Mouse (Mus musculus) megakaryocyte, embryonic 14.5 days (primary cell): ENCODE data around the gene Crmp1.

Experiments
- FLI1 ChIP-seq: IDR thresholded peaks from 2 replicates; pipeline ENCODE4 v1.6.1; 2012; ENCODE audit warnings: low read length, inconsistent platforms, mixed read lengths
- GATA1 ChIP-seq: IDR thresholded peaks from 3 replicates; pipeline ENCODE4 v1.6.1; 2012; ENCODE audit warnings: mixed read lengths, low read length, inconsistent platforms, borderline replicate concordance

DNA sequence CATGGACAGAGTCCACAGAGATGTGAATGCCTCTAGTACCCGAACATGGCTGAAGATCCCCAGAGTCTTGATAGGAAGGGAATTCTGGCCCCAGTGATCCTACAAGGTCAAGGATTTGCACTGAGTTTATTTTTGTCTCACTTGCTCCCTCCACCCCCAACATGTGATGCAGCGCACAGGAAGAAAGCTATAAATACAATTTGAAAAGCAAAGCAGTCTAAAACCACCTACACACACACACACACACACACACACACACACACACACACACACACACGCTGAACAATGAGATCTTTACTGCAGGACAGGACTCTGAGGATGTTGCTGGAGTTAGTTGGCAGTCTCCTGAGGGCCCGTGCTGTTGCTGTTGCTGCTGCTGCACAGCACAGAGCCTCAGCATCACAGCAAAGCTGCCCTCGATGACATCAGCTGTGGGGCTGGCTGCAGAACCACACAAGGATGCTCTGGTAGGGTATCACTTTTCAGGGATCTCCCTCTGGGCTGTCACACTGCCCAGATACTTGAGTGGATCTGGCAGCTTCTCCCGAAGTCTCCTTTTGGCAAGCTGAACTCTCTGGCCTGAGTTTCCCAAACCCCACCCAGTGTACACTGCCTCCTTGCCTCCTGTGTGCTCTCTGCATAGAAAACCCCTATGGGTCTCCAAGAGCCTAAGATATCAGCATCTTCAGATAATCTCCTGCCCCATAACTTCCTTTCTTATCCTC lies 13.6 kb upstream of the Crmp1 start:
- TF ChIP-seq GATA1 (no peak), FLI1 (no peak)
